Mouse (Mus musculus): Measurements from ENCODE around the gene Pithd1. TPM values are rescaled to one million over a fixed set of nuclear protein-coding genes. Genes with fewer than 3 reads are reported as not detected.
"Not testable (repeated sequence)": the region's sequence is repeated elsewhere in the genome, so short reads cannot be mapped to it uniquely, and the experiment has no call there.

Gene Pithd1
- polyA plus RNA-seq, 1 experiment from 2014 or later = 67.6 TPM

DNA sequence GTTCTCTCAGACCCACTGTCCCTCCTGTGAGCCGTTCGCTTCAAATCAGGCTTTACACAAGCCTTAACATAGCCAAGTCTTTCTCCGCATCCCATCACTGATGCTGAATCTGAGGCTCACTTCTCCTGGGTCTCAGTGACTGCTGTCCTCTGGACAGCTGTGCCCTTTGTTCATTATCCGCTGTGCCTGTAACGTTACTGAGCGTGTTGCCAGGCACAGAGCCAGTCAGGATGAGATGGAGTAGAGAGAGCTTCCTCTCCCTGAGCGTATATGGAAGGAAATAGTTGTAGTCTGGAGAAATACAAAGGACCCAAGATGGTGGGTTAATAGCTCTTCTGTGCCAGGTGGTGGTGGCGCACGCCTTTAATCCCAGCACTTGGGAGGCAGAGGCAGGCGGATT, 37.6 kb downstream of the Pithd1 start:
- no peaks in the 10 kb centered on the region; the same call in 1 of the 2 replicates for H3K36me3 ChIP-seq (ENCODE audit: control insufficient read depth, insufficient read depth, low read length)
- H3K9me3 ChIP-seq (ENCODE audit: control insufficient read depth, low read length) = no peaks in the 10 kb centered on the region
- no peak overlapping the region for H3K4me2 ChIP-seq (ENCODE audit: low read depth, low read length, severe bottlenecking)
- no peak overlapping the region for H3K9ac ChIP-seq (ENCODE audit: low read length)
- no peak overlapping the region for H3K4me3 ChIP-seq (ENCODE audit: low read depth, low read length)
- H3K27me3 ChIP-seq (ENCODE audit: control insufficient read depth, insufficient read depth, low read length) = no peaks in the 10 kb centered on the region
- WGBS = 94% methylated on average over 10 of the region's 10 CpGs
- H3K27ac ChIP-seq (ENCODE audit: low read depth, low read length) = no peak overlapping the region
- DNase-seq (ENCODE audit: low spot score) (no peak), ATAC-seq (replicated peaks; ENCODE audit: low FRiP score) (no peak)
- 0 out of 2 replicates have a peak, but pooled peaks cover 3% of the 10 kb centered on the region for H3K4me1 ChIP-seq (replicated peaks; ENCODE audit: control insufficient read depth, insufficient read depth, low read length)

DNA sequence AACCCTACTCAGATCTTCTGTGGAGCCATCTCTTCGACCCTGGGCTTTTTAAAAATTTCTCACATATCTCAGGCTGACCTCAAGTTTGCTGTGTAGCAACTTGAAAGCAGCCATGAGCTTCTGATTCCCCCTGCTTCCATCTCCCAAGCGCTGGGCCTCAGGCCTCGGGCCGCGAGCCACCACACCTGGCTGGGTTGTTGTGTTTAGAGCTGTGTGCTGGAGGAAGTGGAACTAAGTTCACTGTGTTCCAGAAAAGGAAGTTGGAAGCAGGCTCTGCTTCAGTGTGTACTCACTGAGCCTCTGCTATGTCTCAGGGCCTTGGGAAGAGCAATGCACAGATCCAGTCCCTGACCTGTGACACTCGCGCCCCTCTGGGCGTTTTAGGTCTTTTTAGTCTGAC, 38.9 kb downstream of the Pithd1 start:
- DNase-seq (ENCODE audit: low spot score) (no peak), ATAC-seq (replicated peaks; ENCODE audit: low FRiP score) (no peak)
- H3K27ac ChIP-seq (ENCODE audit: low read depth, low read length) = no peak overlapping the region
- 98% methylated on average over 8 of the region's 8 CpGs for WGBS
- H3K4me2 ChIP-seq (ENCODE audit: low read depth, low read length, severe bottlenecking) = no peak overlapping the region
- no peak overlapping the region for H3K9ac ChIP-seq (ENCODE audit: low read length)
- no peaks in the 10 kb centered on the region for H3K27me3 ChIP-seq (ENCODE audit: control insufficient read depth, insufficient read depth, low read length)
- H3K4me1 ChIP-seq (replicated peaks; ENCODE audit: control insufficient read depth, insufficient read depth, low read length) = 0 out of 2 replicates have a peak, but pooled peaks cover 3% of the 10 kb centered on the region
- no peaks in the 10 kb centered on the region; the same call in 1 of the 2 replicates for H3K36me3 ChIP-seq (ENCODE audit: control insufficient read depth, insufficient read depth, low read length)
- H3K4me3 ChIP-seq (ENCODE audit: low read depth, low read length) = no peak overlapping the region
- no peaks in the 10 kb centered on the region for H3K9me3 ChIP-seq (ENCODE audit: control insufficient read depth, low read length)

DNA sequence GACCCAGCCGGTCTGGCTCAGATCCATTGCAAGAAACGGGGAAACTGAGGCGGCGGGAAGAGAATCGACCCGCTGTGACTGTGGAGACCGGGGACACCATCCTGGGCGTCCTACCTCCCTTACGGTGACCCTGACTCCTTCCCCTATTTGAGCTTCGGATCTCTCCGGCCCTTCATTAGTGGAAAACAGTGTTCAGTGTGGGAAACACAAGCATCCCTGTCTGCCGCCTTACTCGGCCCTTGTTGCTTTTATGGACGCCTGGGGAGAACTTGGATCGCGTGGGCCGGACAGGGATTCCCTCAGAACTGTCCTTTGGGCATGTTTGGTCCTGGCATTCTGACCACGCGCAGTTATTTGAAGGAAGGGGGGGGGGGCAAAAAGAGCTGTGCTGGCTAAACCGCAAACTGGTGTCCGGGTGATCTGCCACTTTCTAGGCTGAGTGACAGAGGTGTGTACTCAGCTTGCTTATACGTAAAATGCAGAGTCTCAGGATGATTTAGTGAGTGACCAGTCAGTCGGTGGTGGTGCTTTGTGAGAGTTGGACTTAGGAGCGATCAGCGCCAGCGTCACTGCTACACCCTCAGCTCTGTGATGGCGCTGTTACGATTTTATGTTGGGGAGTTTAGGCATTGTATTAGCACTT, 40.3 kb downstream of the Pithd1 start:
- Histone ChIP-seq H3K9me3 (ENCODE audit: control insufficient read depth, low read length) (no peaks in the 10 kb centered on the region), H3K4me2 (ENCODE audit: low read depth, low read length, severe bottlenecking) (peak overlapping the region; percentile 88), H3K9ac (ENCODE audit: low read length) (peak overlapping the region; percentile 74), H3K27ac (ENCODE audit: low read depth, low read length) (no peak overlapping the region), H3K27me3 (ENCODE audit: control insufficient read depth, insufficient read depth, low read length) (no peaks in the 10 kb centered on the region), H3K4me1 (replicated peaks; ENCODE audit: control insufficient read depth, insufficient read depth, low read length) (0 out of 2 replicates have a peak, but pooled peaks cover 3% of the 10 kb centered on the region), H3K36me3 (ENCODE audit: control insufficient read depth, insufficient read depth, low read length) (no peaks in the 10 kb centered on the region; the same call in 1 of the 2 replicates), H3K4me3 (ENCODE audit: low read depth, low read length) (peak overlapping the region; percentile 79)
- ATAC-seq (replicated peaks; ENCODE audit: low FRiP score) (no peak; the same call in 1 of the 2 replicates), DNase-seq (ENCODE audit: low spot score) (no peak)
- WGBS = 2% methylated on average over 28 of the region's 28 CpGs

DNA sequence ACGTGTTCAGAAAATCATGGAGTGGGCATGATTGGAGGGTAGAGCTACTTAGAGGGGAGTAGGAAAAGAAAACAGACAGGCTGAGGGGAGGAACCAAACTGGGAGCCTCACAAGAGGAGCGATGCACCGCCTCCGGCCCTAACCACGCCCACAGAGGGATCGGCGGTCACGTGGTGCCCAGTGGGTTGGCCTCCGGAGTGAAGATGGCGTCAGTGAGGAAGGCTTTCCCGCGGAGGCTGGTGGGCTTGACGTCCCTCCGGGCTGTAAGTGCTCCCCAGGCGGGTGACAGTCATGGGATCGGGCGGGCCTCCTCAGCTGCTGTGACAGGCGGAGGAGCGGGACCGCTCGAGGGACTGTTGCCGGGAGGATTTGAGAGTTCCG, 40.8 kb downstream of the Pithd1 start, which contains the start of gene Hmgcl:
Gene Hmgcl, plus strand, starts transcription at position 171 of the 381 bp plus-strand sequence.
- H3K4me1 ChIP-seq (replicated peaks; ENCODE audit: control insufficient read depth, insufficient read depth, low read length) = 0 out of 2 replicates have a peak, but pooled peaks cover 3% of the 10 kb centered on the region
- H3K27me3 ChIP-seq (ENCODE audit: control insufficient read depth, insufficient read depth, low read length) = no peaks in the 10 kb centered on the region
- 0% methylated on average over 23 of the region's 23 CpGs for WGBS
- H3K4me2 ChIP-seq (ENCODE audit: low read depth, low read length, severe bottlenecking) = peak within 1 kb of the TSS; percentile 88
- peak within 1 kb of the TSS; percentile 79 for H3K4me3 ChIP-seq (ENCODE audit: low read depth, low read length)
- no peaks in the 10 kb centered on the region; the same call in 1 of the 2 replicates for H3K36me3 ChIP-seq (ENCODE audit: control insufficient read depth, insufficient read depth, low read length)
- DNase-seq (ENCODE audit: low spot score) = peak; percentile 96
- peak within 1 kb of the TSS; percentile 74 for H3K9ac ChIP-seq (ENCODE audit: low read length)
- no peak within 1 kb of the TSS for H3K27ac ChIP-seq (ENCODE audit: low read depth, low read length)
- H3K9me3 ChIP-seq (ENCODE audit: control insufficient read depth, low read length) = no peaks in the 10 kb centered on the region
- peak; percentile 93 for ATAC-seq (replicated peaks; ENCODE audit: low FRiP score)

GRCm38 (mm10) chr4:135945706-135946105, 41.4 kb downstream of the Pithd1 start:
- 79% methylated on average over 10 of the region's 10 CpGs for WGBS
- no peak for ATAC-seq (replicated peaks; ENCODE audit: low FRiP score)

DNA sequence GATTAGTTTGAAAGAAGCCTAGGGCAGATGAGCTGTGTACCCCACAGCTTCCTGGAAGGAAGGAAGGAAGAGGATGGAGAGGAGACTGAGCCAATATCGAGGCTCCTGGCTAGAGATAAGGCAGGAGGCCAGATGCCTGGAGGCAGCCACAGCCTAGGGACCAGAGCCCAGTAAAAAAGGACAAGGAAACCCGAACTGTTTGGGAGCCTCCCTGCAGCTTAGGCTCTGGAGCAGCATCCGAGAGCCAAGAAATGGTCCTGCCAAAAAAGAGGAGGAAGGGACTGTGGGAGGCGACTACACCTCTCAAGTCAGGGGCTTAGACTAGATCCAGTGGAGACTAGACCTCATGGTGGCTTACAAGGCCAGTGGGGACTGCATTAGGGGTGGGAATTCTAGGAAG, 43.7 kb downstream of the Pithd1 start:
- no peaks in the 10 kb centered on the region; the same call in 1 of the 2 replicates for H3K36me3 ChIP-seq (ENCODE audit: control insufficient read depth, insufficient read depth, low read length)
- H3K27ac ChIP-seq (ENCODE audit: low read depth, low read length) = no peak overlapping the region
- 64% methylated on average over 4 of the region's 4 CpGs for WGBS
- ATAC-seq (replicated peaks; ENCODE audit: low FRiP score) (no peak), DNase-seq (ENCODE audit: low spot score) (no peak)
- no peaks in the 10 kb centered on the region for H3K27me3 ChIP-seq (ENCODE audit: control insufficient read depth, insufficient read depth, low read length)
- no peak overlapping the region for H3K9ac ChIP-seq (ENCODE audit: low read length)
- no peaks in the 10 kb centered on the region for H3K9me3 ChIP-seq (ENCODE audit: control insufficient read depth, low read length)
- no peak overlapping the region for H3K4me2 ChIP-seq (ENCODE audit: low read depth, low read length, severe bottlenecking)
- H3K4me3 ChIP-seq (ENCODE audit: low read depth, low read length) = no peak overlapping the region
- H3K4me1 ChIP-seq (replicated peaks; ENCODE audit: control insufficient read depth, insufficient read depth, low read length) = 0 out of 2 replicates have a peak, but pooled peaks cover 3% of the 10 kb centered on the region

More at GRCm38 (mm10) chr4:135945706-135946105, 41.4 kb downstream of the Pithd1 start:
- H3K36me3 ChIP-seq (ENCODE audit: control insufficient read depth, insufficient read depth, low read length) = no peaks in the 10 kb centered on the region; the same call in 1 of the 2 replicates
- H3K4me3 ChIP-seq (ENCODE audit: low read depth, low read length) = peak overlapping the region; percentile 79
- H3K9ac ChIP-seq (ENCODE audit: low read length) = peak overlapping the region; percentile 45; the same call in 1 of the 2 replicates
- no peak for DNase-seq (ENCODE audit: low spot score)
- H3K9me3 ChIP-seq (ENCODE audit: control insufficient read depth, low read length) = no peaks in the 10 kb centered on the region
- H3K4me1 ChIP-seq (replicated peaks; ENCODE audit: control insufficient read depth, insufficient read depth, low read length) = 0 out of 2 replicates have a peak, but pooled peaks cover 3% of the 10 kb centered on the region
- no peak overlapping the region for H3K27ac ChIP-seq (ENCODE audit: low read depth, low read length)
- peak overlapping the region; percentile 88 for H3K4me2 ChIP-seq (ENCODE audit: low read depth, low read length, severe bottlenecking)
- no peaks in the 10 kb centered on the region for H3K27me3 ChIP-seq (ENCODE audit: control insufficient read depth, insufficient read depth, low read length)

DNA sequence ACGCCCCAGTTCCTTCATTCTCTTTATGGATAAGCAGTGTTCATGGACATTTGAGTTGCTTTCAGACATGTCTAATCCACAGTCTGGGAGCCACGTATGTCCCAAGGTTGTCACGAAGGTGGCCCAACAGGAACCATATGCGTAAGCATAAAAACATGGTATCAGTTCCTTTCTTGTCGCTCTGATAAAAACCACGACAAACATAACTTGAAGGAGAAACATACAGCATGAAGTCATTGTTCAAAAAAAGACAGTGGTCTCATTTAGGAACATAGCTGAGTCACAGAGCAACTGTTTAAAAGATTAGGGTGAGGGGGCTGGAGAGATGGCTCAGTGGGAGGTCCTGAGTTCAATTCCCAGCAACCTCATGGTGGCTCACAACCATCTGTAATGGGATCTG, 44.9 kb downstream of the Pithd1 start:
- no peak overlapping the region for H3K4me3 ChIP-seq (ENCODE audit: low read depth, low read length)
- no peak for ATAC-seq (replicated peaks; ENCODE audit: low FRiP score)
- no peak overlapping the region for H3K4me2 ChIP-seq (ENCODE audit: low read depth, low read length, severe bottlenecking)
- no peaks in the 10 kb centered on the region for H3K27me3 ChIP-seq (ENCODE audit: control insufficient read depth, insufficient read depth, low read length)
- 0 out of 2 replicates have a peak, but pooled peaks cover 3% of the 10 kb centered on the region for H3K4me1 ChIP-seq (replicated peaks; ENCODE audit: control insufficient read depth, insufficient read depth, low read length)
- no peak overlapping the region for H3K9ac ChIP-seq (ENCODE audit: low read length)
- WGBS = 89% methylated on average over 6 of the region's 6 CpGs
- H3K27ac ChIP-seq (ENCODE audit: low read depth, low read length) = no peak overlapping the region
- no peaks in the 10 kb centered on the region for H3K9me3 ChIP-seq (ENCODE audit: control insufficient read depth, low read length)
- H3K36me3 ChIP-seq (ENCODE audit: control insufficient read depth, insufficient read depth, low read length) = no peaks in the 10 kb centered on the region; the same call in 1 of the 2 replicates
- no peak for DNase-seq (ENCODE audit: low spot score)

DNA sequence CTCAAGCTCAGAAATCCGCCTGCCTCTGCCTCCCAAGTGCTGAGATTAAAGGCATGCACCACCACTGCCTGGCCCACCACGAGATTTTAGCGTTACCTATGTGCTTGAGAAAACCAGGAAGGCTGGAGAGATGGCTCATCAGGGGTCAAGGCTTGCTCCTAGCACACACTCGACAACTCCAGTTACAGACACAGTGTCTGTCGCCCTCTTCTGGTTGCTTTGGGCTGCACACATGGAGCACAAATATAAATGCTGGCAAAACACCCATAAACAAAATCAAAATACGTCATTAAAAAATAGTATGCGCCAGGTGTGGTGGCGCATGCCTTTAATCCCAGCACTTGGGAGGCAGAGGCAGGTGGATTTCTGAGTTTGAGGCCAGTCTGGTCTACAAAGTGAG, 46.0 kb downstream of the Pithd1 start:
- not testable (repeated sequence) for H3K9me3 ChIP-seq (ENCODE audit: control insufficient read depth, low read length); H3K27me3 ChIP-seq (ENCODE audit: control insufficient read depth, insufficient read depth, low read length); DNase-seq (ENCODE audit: low spot score); H3K36me3 ChIP-seq (ENCODE audit: control insufficient read depth, insufficient read depth, low read length); H3K27ac ChIP-seq (ENCODE audit: low read depth, low read length); H3K9ac ChIP-seq (ENCODE audit: low read length); H3K4me1 ChIP-seq (replicated peaks; ENCODE audit: control insufficient read depth, insufficient read depth, low read length); H3K4me2 ChIP-seq (ENCODE audit: low read depth, low read length, severe bottlenecking); H3K4me3 ChIP-seq (ENCODE audit: low read depth, low read length); ATAC-seq (replicated peaks; ENCODE audit: low FRiP score)
- 85% methylated on average over 8 of the region's 8 CpGs for WGBS

All from forebrain, embryonic 11.5 days (tissue).